Mouse (Mus musculus) mouse embryonic stem cell (cell line): ENCODE results near the gene Ppp2r5a.

Source experiments
- in situ Hi-C, 2 experiments: fragments of 300-500 bp; cut with MboI; formaldehyde crosslinking; loops; 1 replicate in 1 of 2; 3 replicates in 1 of 2; pipeline ENCODE4 v1.14.3; 2019 to 2020; ENCODE audit warnings: low sequenced_read_pairs in 2 of 2, low pct_unique_long_range_greater_than_20kb in 1 of 2, mixed read lengths in 1 of 2; ENCODE audit not compliant: unreplicated experiment in 1 of 2

Ppp2r5a gene

DNA sequence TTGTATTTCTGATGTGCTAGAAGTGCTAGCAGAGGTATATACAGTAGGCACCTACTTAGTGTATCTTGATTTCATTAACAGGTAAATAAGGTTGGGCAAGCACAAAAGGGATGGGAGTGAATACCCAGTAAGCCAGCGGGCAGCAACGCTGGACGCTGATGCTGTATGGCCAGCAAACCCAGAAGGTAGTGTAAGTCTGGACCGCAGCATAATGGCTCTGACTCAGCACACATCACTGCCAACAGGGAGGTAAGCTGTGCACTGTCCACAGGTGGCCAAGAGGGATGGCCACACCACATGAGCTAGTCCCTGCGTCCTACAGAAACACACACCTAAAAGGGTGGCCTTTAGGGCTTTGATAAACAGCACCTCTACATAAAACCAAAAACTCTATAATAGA, 52.7 kb downstream of the Ppp2r5a start:
- in situ Hi-C loops = loop anchor here in 1 of 2 experiments (25.0 kb wide), 1 partner anchor 462 kb away; the partner anchor contains the start of gene Nek2

DNA sequence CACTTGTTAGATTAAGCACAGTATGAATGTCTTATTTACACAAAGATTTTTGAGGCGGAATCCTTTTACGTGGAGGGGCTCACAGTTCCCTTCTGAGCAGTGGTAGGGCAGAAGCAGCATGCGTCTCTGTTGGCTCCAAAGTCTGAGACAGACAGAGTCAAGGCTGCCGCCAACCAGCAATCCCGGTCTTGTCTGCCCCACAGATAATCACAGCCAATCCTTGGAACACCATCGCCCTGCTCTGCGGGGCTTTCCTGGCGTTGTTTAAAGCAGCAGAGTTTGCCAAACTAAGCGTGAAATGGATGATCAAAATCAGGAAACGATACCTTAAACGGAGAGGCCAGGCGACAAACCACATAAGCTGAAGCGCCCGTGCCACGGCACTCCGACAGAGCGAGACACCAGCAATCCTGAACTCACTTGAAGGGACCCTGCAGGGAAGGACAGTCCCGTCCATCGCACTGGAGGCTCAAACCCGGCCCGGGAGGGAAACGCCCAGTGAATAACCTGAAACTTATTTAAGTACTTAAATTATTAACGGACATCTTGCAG, 53.5 kb downstream of the Ppp2r5a start:
- in situ Hi-C loops = loop anchor here (25.0 kb wide), 1 partner anchor 463 kb away; the partner anchor contains the start of gene Nek2 (in 2 of the 2)

DNA sequence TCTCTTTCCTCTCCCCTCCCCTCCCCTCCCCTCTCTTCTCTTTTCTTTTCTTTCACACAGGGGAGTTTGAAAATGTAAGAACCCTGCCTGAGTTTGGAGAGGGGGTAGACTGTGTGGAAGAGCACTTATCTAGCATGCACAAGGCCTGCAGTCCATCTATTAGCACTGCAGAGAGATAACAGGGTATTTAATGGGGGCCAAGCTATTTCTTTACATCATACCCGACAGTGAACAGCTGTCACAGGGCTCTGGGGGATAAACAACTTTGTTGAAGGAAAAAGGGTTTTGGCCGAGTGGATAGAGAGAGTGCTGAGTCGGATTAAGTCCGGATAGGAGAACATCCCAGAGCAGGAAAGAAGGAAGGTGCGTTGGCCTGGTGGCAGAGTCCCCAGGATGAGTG, 54.1 kb downstream of the Ppp2r5a start:
- in situ Hi-C loops = loop anchor here in 1 of 2 experiments (25.0 kb wide), 1 partner anchor 463 kb away; the partner anchor contains the start of gene Nek2

DNA sequence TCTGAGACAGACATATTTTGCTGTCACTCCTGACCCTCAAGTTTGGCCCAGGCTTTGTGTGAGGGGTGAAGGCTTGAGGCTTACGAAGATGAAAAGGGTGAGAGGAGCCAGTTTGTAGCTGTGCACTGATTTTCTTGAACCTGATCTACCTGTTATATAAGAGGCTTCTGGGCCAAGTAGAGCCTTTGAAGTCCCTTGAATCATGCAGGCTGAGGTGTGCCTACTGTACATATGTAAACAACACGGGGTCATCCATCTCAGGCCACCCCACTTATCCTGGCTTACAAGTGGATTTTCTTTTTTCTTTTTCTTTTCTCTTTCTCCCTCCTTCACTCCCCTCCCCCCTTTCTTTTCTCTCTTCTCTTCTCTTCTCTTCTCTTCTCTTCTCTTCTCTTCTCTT, 54.5 kb downstream of the Ppp2r5a start:
- in situ Hi-C loops = loop anchor here in 1 of 2 experiments (25.0 kb wide), 1 partner anchor 464 kb away; the partner anchor contains the start of gene Nek2

DNA sequence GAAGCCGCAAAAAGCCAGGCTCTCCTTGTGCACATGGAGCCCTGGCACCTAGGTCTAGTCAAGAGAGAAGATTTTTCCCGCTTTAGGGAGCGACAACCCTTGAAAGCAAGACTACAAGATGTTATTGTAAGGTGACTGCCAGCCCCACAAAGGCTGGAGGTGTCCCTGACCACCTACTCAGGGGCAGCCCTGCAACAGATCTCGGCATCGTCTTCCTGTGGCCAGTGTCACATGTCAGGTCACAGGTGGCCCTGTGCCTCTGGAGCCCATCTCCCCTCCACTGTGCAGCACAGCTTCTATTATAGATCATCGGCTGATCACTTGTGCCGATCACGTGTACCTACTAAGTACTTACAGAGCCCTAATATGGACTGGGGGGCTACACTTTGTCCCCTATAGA, 55.5 kb downstream of the Ppp2r5a start:
- in situ Hi-C loops = loop anchor here in 1 of 2 experiments (25.0 kb wide), 1 partner anchor 465 kb away; the partner anchor contains the start of gene Nek2

DNA sequence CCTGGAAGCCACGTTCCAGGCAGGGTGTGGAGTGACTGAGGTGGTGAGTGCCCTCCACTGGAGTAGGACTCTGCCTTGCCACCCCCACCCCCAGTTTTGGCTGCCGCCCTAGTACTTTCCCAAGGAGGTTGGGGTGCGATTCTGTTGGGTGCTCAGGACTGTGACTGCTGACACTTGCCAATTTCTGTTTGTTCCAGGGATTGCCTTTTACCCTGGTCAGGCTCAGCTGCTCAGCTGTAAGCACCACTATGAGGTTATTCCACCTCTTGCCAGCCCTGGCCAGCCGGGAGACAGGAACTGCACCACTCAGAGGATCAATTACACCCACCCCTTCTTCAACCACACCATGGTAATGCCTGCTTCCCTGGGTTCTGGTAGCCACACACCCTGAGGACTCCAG, 62.5 kb downstream of the Ppp2r5a start:
- in situ Hi-C loops = loop anchor here in 1 of 2 experiments (25.0 kb wide), 1 partner anchor 472 kb away; the partner anchor contains the start of gene Nek2

DNA sequence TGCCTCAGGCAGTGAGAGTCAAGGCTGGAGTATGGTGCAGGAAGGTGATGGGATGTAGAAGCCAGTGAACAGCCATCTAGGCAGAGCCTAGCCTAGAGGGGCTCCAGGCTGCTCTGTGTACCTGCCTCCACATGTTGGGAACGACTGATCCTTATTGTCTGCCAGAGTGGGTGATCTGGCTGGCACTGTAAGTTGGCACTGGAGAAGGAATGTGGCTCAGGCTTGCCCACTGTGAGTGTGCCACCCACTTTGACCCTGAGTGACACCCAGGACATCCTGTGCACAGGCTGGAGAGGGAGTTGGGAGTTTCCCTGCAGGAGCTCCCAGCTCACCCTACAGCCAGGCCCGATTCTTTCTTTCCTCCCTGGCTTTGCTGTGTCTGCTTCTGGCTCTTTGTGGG, 63.2 kb downstream of the Ppp2r5a start:
- in situ Hi-C loops = loop anchor here in 1 of 2 experiments (25.0 kb wide), 1 partner anchor 472 kb away; the partner anchor contains the start of gene Nek2

DNA sequence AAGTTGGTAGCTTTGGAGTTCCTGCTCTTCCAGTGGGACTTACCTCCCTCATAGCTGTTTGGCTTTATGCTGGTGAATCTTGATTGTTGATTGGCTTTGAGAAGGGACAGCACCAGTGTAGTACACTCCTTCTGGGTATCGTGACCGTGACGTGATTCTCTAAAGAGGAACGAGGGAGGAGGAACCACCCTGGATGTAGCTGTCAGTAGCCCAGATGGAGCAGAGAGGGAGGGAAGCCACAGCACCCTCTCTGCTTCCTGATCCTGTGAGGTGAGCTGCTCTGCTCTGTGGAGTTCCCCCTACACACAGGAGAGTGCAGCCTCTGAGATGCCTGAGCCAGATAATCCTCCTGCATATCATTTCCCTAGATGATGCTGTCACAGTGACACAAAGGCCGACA, 68.6 kb downstream of the Ppp2r5a start:
- in situ Hi-C loops = loop anchor here in 1 of 2 experiments (25.0 kb wide), 1 partner anchor 478 kb away; the partner anchor contains the start of gene Nek2

DNA sequence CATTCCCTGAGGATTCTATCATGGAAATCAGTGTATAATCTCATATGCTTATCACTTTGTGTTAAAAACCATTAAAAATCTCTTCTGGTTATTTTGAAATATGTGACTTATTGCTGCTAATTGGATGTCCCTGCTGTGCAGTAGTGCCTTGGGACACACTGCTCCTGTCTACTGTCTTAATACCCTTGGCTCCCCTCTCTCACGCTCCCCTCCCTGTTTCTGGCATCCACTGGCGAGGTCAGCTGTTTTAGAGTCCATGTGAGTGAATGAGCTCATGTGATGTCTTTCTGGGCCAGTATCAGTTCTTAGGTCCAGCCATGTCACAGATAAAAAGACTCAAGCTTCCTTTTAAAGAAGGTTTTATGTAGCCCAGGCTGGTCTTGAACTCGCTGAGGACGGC, 72.7 kb downstream of the Ppp2r5a start:
- in situ Hi-C loops = loop anchor here in 1 of 2 experiments (25.0 kb wide), 1 partner anchor 482 kb away; the partner anchor contains the start of gene Nek2

DNA sequence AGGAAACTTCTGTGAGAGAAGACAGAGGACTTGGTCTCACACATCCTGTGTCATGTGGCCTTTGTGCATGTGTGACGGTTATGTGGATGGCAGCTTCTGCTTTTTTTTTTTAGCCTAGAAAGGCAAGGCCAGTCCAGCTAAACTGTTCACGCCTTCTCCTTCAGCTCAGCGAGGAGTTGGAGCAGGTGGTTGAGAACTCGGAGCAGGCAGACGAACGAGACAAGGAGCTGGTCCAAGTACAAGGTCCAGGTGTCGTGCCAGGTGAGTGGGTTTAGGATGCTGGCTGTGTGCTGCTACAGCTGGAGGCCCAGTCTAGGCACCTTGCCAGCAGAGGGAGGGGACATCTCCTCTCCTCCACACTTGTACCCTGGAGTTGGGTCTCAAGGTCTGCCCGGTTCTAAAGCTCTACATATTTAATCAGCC, 75.0 kb downstream of the Ppp2r5a start:
- in situ Hi-C loops = loop anchor here in 1 of 2 experiments (25.0 kb wide), 1 partner anchor 484 kb away; the partner anchor contains the start of gene Nek2

DNA sequence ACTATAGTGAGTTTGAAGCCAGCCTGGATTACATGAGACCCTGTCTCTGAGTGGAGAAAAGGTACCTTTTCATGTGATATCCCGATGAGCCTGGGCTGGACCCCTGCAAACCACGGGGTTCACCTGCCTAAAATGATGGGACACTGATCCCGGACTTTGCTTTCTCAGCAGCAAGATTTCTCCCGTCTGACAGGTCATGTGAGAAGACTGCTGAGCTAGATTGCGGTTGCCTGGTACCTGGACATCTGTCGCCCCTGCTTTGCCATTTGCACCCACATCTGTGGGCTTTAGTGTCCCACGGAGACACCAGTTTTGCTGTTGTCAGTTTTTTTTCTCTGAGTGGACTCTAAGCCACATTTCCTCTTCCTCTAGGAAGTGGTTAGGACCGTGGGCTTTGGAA, 75.8 kb downstream of the Ppp2r5a start:
- in situ Hi-C loops = loop anchor here in 1 of 2 experiments (25.0 kb wide), 1 partner anchor 485 kb away; the partner anchor contains the start of gene Nek2

DNA sequence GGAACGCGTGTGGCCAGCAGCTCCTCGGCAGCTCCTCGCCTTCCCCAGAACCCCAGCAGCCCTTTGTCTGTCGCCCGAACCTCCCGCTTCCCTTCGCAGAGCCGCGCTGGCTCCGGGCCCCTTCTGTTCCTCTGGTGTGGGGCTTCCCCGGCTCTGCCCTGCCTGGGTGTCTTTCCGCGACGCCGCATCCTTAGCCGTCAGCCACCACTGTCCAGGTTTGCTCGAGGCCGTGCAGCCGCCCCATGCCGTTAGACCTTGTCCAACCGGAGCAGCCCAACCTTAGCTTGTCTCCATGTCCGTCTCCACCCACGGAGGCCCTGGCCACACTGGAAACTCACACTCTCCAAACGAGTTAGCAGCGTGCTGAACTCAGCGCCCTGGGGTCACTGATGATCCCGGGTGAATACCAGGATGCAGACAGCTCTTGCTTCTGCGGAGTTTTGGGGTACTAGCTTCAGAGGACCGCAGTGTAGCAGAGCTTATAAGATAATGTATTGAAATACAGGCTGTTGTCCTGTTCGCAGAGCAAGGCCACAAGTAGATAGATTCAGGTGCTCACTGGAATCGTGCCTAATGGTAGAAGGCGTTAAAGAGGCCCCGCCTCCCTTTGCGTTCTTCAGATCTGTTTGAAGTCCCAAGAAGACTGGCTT, 76.7 kb downstream of the Ppp2r5a start:
- in situ Hi-C loops = loop anchor here in 1 of 2 experiments (25.0 kb wide), 1 partner anchor 486 kb away; the partner anchor contains the start of gene Nek2

DNA sequence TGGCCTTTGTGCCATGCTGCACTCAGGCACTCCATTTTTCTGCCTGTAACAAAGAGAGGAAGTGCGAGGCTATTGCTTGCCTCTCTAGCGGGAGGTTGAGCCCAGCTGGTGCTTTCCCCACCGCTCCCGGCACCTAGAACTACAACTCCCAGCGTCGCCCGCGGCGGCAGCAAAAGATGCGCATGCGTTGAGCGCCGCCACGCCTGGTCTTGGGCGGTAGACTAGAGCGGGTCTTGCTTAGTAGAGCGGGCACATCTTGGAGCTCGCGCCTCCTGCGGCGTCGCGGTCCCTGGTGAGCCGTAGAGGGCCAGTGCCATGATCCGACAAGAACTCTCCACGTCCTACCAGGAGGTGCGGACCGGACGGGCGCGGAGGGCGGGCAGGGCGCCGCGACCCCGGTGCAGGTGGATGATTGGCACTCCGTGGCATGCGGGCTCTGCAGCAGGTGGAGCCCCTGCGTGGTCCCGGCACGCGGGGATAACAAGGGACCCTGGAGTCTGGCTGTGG, 77.3 kb downstream of the Ppp2r5a start, which contains the start of gene Tmem206:
Gene Tmem206 (plus strand): TSS at position 187 of the 507 bp plus-strand sequence.
- in situ Hi-C loops = loop anchor here in 1 of 2 experiments (25.0 kb wide), 1 partner anchor 487 kb away; the partner anchor contains the start of gene Nek2

DNA sequence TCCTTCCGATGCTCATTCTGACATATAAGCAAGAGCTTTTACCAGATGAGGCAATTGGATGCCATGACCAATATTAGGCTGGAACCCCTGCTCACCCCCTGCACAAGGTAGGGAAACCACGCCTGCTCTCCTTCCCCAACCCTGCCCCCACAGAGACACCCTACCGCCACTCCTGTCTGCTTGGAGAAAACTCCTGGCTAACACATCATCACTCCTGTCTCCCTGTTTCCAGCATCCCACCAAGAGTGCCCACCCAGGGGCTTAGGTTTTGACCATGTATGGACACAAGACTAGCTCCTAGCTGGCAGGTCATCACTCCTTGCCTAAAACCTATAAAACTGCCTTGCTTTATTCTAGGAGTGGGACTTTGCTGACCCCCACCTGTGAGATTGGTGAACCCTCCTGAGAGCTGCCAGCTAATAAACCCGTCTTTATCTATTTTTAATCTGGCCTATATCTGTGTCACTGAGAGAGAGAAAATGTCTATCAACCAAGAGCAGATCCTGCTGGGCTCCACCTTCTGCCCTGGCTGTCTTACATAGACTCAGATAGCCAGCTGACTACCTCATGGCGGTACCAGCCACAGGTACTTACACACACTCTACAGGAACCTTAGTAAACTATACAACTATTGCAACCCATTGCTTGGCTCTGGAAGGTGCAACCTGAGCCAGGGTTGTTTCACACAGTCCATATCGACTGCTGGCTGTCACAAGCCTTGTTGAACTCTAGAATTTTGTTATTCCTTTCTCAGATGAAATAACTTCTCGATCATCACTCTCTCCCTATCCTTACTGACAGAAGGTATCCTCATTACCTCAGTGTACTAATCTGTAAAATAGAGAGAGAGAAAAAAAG, 78.1 kb downstream of the Ppp2r5a start:
- in situ Hi-C loops = loop anchor here in 1 of 2 experiments (25.0 kb wide), 1 partner anchor 487 kb away; the partner anchor contains the start of gene Nek2

DNA sequence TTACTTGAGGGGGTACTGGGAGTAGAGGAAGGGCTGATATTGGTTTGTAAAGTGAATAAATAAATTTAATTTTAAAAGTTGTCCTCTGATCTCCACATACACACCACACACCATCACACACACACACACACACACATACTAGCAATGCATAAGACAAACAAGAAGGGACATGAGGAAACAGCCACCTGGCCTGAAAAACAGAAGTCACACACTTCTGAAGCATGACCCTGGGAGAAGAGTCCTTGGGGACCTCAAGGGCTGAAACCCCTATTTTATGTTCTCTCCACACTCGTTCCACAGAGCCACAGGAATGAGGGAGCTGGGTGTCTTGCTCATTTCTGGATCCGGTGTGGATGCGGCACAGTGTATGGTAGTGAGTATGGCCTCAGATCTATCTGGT, 79.7 kb downstream of the Ppp2r5a start:
- in situ Hi-C loops = no loop called here

DNA sequence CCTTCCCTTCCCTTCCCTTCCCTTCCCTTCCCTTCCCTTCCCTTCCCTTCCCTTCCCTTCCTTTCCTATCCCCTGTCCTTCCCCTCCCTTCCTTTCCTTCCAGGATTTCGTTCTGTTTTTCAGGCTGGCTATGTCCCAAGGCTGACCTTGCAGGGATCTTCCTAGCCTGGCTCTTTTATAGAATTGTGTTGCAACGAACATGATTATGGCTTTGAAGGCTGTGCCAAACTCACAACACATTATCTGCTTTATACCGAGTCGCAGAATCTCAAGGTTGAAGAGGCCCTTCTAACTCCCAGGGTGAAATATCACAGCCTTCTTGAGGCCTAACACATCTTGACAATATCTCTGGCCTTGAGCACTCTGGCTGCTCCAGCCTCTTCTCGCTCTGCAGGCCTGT, 84.4 kb downstream of the Ppp2r5a start:
- in situ Hi-C loops = no loop called here

DNA sequence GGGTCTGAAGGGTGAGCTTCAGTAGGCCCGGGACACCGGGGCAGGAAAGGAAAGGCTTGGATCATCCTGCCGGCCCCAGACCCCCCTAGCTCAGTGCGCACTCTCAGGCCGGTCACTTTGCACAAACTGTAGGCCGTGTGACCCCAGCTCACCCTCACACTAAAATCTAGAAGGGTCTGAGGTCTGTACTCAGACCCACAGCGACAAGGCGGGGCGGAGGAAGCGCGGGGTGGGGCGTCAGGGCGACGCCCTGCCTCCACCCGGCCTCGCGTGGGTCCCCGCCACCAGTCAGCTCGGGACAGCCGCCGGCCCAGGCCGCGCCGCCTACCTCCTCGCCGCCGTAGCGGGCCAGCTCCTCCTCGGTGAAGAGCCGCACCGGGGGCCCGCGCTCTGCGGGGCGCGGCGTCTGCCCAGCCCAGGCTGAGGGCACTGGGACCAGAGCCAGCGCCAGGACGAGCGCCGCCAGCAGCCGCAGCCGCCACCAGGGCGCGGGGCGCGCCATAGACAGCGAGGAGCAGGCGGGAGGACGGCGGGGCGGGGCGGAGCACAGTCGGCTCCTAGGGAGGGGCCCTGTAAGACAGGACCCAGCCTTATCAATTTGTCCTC, 85.4 kb downstream of the Ppp2r5a start, which contains the start of gene Nenf:
Gene Nenf (minus strand): TSS at position 604 of the 606 bp plus-strand sequence.
- in situ Hi-C loops = no loop called here
